Mouse (Mus musculus): Measurements from ENCODE around the gene Pnpla8.

Gene Pnpla8

DNA sequence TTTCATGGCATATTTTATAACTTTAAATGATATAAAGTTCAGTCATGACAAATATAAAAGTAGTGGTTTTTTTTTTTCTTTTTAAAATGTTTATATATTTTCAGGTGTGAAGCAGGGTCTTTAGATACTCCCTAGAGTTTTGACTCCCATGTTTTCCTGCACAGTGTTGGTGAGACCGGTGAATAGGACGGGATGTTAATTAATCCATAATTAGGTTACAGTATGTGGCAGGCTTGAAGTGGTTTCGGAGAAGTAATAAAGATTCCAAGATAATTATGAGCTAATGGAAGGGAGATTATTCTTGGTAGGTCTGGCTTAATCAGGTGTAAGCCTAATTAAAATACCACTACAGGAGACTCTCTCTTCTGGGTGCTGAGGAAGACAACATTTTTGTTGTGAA is 125.0 kb downstream of the Pnpla8 start:
- ATAC-seq (ENCODE audit: low TSS enrichment): no peak

- no peak for ATAC-seq (ENCODE audit: low TSS enrichment)
Measured at GRCm38 (mm10) chr12:44355116-44355515, 133.9 kb downstream of the Pnpla8 start.

DNA sequence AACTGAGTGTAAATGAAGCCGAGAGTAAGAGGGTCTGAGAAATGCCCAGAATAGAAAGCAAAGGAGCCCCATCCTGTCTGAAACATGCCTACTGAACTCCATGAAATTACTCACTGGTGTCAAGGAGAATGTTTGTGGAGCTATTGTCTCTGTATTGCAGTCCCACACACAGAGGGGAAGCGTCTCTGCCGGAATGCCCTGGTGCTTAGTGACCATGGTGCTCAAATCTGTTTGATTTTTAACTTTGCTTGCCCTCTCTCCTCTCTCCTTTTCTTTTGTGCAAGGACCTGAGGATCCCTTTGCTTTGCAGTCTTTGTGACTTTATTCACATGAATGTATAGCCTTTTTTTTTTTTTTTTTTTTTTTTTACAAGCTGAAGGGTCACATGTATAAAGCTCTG is 136.3 kb downstream of the Pnpla8 start:
- ATAC-seq (ENCODE audit: low TSS enrichment): no peak

GRCm38 (mm10) chr12:44357881-44358280 is 136.7 kb downstream of the Pnpla8 start:
- ATAC-seq (ENCODE audit: low TSS enrichment): no peak

DNA sequence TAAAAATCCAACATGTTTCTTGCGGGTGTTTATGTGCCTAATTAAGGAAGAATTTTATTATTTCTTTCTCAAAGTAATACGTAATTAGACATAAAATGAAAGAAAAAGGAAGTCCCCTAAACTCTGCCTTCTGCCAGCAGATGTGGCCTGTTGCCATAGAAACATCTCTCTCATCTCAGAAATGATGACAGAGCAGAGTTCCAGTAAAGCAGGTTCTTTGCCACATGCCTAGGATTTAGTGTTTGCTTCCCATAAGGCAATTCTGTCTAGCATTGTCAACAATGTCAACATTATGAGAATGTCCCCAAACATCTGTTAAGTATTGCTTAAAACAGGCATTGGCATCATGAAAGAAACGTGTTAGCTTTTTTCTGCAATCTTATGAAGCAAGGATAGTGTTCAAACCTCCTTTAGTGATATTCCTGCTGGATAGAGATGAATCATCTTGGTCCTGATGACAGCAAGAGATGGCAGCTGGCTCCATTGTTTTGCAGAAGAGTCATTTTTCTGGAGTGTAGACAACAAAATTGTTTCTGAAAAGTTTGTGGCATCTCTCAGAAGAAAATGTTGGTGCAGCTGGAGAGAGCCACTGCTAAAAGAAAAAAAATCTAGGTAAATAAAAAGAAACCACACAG is 150.0 kb downstream of the Pnpla8 start:
- peak; percentile 33; the same call in 1 of the 2 replicates for ATAC-seq (ENCODE audit: low TSS enrichment)

Data from frontal cortex, adult (tissue).